Mouse (Mus musculus): ENCODE measurements around the gene Anapc13. TPM values are rescaled to one million over a fixed set of nuclear protein-coding genes. Genes with fewer than 3 reads are reported as not detected.
A peak's percentile ranks its signal among the peaks of the same experiment; 100 is the strongest.

Anapc13 gene
- 167 and 182 TPM in 2 replicates for polyA plus RNA-seq (2014; fragmentation: Nextera tagmentation; extraction: Ambion mirVana)

GRCm38 (mm10) chr9:102625983-102626838 lies at the start of gene Anapc13, which contains the start of gene Cep63:
Gene Anapc13, plus strand, starts transcription at chr9:102626296.
Gene Cep63, minus strand, starts transcription at chr9:102626534.
- peak; percentile 95 for ATAC-seq (ENCODE audit: low FRiP score)
- Histone ChIP-seq H3K27me3 (ENCODE audit: control insufficient read depth, insufficient read depth, low read length) (no peaks in the 10 kb centered on the region), H3K9ac (ENCODE audit: low read length) (peak within 1 kb of the TSS; percentile 99), H3K9me3 (ENCODE audit: control insufficient read depth, low read length) (no peaks in the 10 kb centered on the region), H3K4me2 (peak within 1 kb of the TSS; percentile 80), H3K27ac (ENCODE audit: low read depth, low read length) (peak within 1 kb of the TSS; percentile 95), H3K36me3 (ENCODE audit: control insufficient read depth, insufficient read depth, low read length) (no peaks in the 10 kb centered on the region), H3K4me1 (ENCODE audit: control insufficient read depth, insufficient read depth, low read length) (peaks cover 11% of the 10 kb centered on the region; the same call in 1 of the 2 replicates), H3K4me3 (ENCODE audit: low read depth, low read length) (peak within 1 kb of the TSS; percentile 83)
- WGBS: under 1% methylated on average over 84 of the region's 84 CpGs
- peak; percentile 100 for DNase-seq (ENCODE audit: low spot score, missing footprints)

- Histone ChIP-seq H3K9me3 (ENCODE audit: control insufficient read depth, low read length) (no peaks in the 10 kb centered on the region), H3K27me3 (ENCODE audit: control insufficient read depth, insufficient read depth, low read length) (no peaks in the 10 kb centered on the region), H3K27ac (ENCODE audit: low read depth, low read length) (no peak overlapping the region), H3K36me3 (ENCODE audit: control insufficient read depth, insufficient read depth, low read length) (no peaks in the 10 kb centered on the region), H3K4me1 (ENCODE audit: control insufficient read depth, insufficient read depth, low read length) (peaks cover 3% of the 10 kb centered on the region; the same call in 1 of the 2 replicates), H3K9ac (ENCODE audit: low read length) (no peak overlapping the region), H3K4me2 (no peak overlapping the region), H3K4me3 (ENCODE audit: low read depth, low read length) (no peak overlapping the region)
- DNase-seq (ENCODE audit: low spot score, missing footprints) (no peak), ATAC-seq (ENCODE audit: low FRiP score) (no peak)
- WGBS: 84% methylated on average over 5 of the region's 5 CpGs
Observed at GRCm38 (mm10) chr9:102577480-102577879, 48.6 kb upstream of the Anapc13 start.

GRCm38 (mm10) chr9:102581921-102582469 lies 44.1 kb upstream of the Anapc13 start:
- 91% methylated on average over 12 of the region's 12 CpGs for WGBS
- H3K4me1 ChIP-seq (ENCODE audit: control insufficient read depth, insufficient read depth, low read length): no peaks in the 10 kb centered on the region

GRCm38 (mm10) chr9:102587347-102587746 lies 38.7 kb upstream of the Anapc13 start:
- no peak for DNase-seq (ENCODE audit: low spot score, missing footprints)
- Histone ChIP-seq H3K9ac (ENCODE audit: low read length) (no peak overlapping the region), H3K9me3 (ENCODE audit: control insufficient read depth, low read length) (no peaks in the 10 kb centered on the region), H3K4me1 (ENCODE audit: control insufficient read depth, insufficient read depth, low read length) (no peaks in the 10 kb centered on the region), H3K27ac (ENCODE audit: low read depth, low read length) (no peak overlapping the region), H3K4me2 (no peak overlapping the region), H3K36me3 (ENCODE audit: control insufficient read depth, insufficient read depth, low read length) (peaks cover 4% of the 10 kb centered on the region; the same call in 1 of the 2 replicates), H3K27me3 (ENCODE audit: control insufficient read depth, insufficient read depth, low read length) (no peaks in the 10 kb centered on the region; the same call in 1 of the 2 replicates), H3K4me3 (ENCODE audit: low read depth, low read length) (no peak overlapping the region)
- ATAC-seq (ENCODE audit: low FRiP score): no peak
- 80% methylated on average over 5 of the region's 5 CpGs for WGBS

More at GRCm38 (mm10) chr9:102581921-102582469, 44.1 kb upstream of the Anapc13 start:
- no peaks in the 10 kb centered on the region for H3K27me3 ChIP-seq (ENCODE audit: control insufficient read depth, insufficient read depth, low read length)
- no peak overlapping the region for H3K27ac ChIP-seq (ENCODE audit: low read depth, low read length)
- H3K9ac ChIP-seq (ENCODE audit: low read length): no peak overlapping the region
- H3K4me2 ChIP-seq: no peak overlapping the region
- DNase-seq (ENCODE audit: low spot score, missing footprints) (no peak), ATAC-seq (ENCODE audit: low FRiP score) (no peak)
- H3K9me3 ChIP-seq (ENCODE audit: control insufficient read depth, low read length): no peaks in the 10 kb centered on the region
- H3K4me3 ChIP-seq (ENCODE audit: low read depth, low read length): no peak overlapping the region
- H3K36me3 ChIP-seq (ENCODE audit: control insufficient read depth, insufficient read depth, low read length): peaks cover 4% of the 10 kb centered on the region; the same call in 1 of the 2 replicates

GRCm38 (mm10) chr9:102594667-102595393 lies 31.3 kb upstream of the Anapc13 start:
- no peak overlapping the region for H3K9ac ChIP-seq (ENCODE audit: low read length)
- 41% methylated on average over 6 of the region's 6 CpGs for WGBS
- no peaks in the 10 kb centered on the region for H3K27me3 ChIP-seq (ENCODE audit: control insufficient read depth, insufficient read depth, low read length)
- DNase-seq (ENCODE audit: low spot score, missing footprints) (no peak), ATAC-seq (ENCODE audit: low FRiP score) (peak; percentile 24; the same call in 1 of the 2 replicates)
- H3K9me3 ChIP-seq (ENCODE audit: control insufficient read depth, low read length): no peaks in the 10 kb centered on the region
- no peaks in the 10 kb centered on the region for H3K36me3 ChIP-seq (ENCODE audit: control insufficient read depth, insufficient read depth, low read length)
- H3K4me3 ChIP-seq (ENCODE audit: low read depth, low read length): no peak overlapping the region
- no peak overlapping the region for H3K4me2 ChIP-seq
- H3K27ac ChIP-seq (ENCODE audit: low read depth, low read length): no peak overlapping the region
- peaks cover 2% of the 10 kb centered on the region; the same call in 1 of the 2 replicates for H3K4me1 ChIP-seq (ENCODE audit: control insufficient read depth, insufficient read depth, low read length)

- no peak for ATAC-seq (ENCODE audit: low FRiP score)
- H3K4me2 ChIP-seq: no peak overlapping the region
- no peaks in the 10 kb centered on the region for H3K36me3 ChIP-seq (ENCODE audit: control insufficient read depth, insufficient read depth, low read length)
- no peaks in the 10 kb centered on the region for H3K9me3 ChIP-seq (ENCODE audit: control insufficient read depth, low read length)
- H3K27me3 ChIP-seq (ENCODE audit: control insufficient read depth, insufficient read depth, low read length): no peaks in the 10 kb centered on the region
- H3K4me3 ChIP-seq (ENCODE audit: low read depth, low read length): no peak overlapping the region
- H3K27ac ChIP-seq (ENCODE audit: low read depth, low read length): no peak overlapping the region
- WGBS: 70% methylated on average over 8 of the region's 8 CpGs
- peaks cover 2% of the 10 kb centered on the region; the same call in 1 of the 2 replicates for H3K4me1 ChIP-seq (ENCODE audit: control insufficient read depth, insufficient read depth, low read length)
- DNase-seq (ENCODE audit: low spot score, missing footprints): no peak
- H3K9ac ChIP-seq (ENCODE audit: low read length): no peak overlapping the region
Observed at GRCm38 (mm10) chr9:102595662-102596436, 30.2 kb upstream of the Anapc13 start.

GRCm38 (mm10) chr9:102601187-102601586 lies 24.9 kb upstream of the Anapc13 start:
- Histone ChIP-seq H3K4me1 (ENCODE audit: control insufficient read depth, insufficient read depth, low read length) (no peaks in the 10 kb centered on the region), H3K27ac (ENCODE audit: low read depth, low read length) (no peak overlapping the region), H3K4me2 (no peak overlapping the region), H3K9ac (ENCODE audit: low read length) (no peak overlapping the region), H3K4me3 (ENCODE audit: low read depth, low read length) (no peak overlapping the region), H3K9me3 (ENCODE audit: control insufficient read depth, low read length) (no peaks in the 10 kb centered on the region), H3K36me3 (ENCODE audit: control insufficient read depth, insufficient read depth, low read length) (0 out of 2 replicates have a peak, but pooled peaks cover 2% of the 10 kb centered on the region), H3K27me3 (ENCODE audit: control insufficient read depth, insufficient read depth, low read length) (no peaks in the 10 kb centered on the region)
- ATAC-seq (ENCODE audit: low FRiP score): no peak
- 77% methylated on average over 2 of the region's 2 CpGs for WGBS
- DNase-seq (ENCODE audit: low spot score, missing footprints): no peak

GRCm38 (mm10) chr9:102601666-102602065 lies 24.4 kb upstream of the Anapc13 start:
- no peak overlapping the region for H3K4me2 ChIP-seq
- no peak for ATAC-seq (ENCODE audit: low FRiP score)
- WGBS: 85% methylated on average over 2 of the region's 2 CpGs

More at GRCm38 (mm10) chr9:102601666-102602065, 24.4 kb upstream of the Anapc13 start:
- H3K9ac ChIP-seq (ENCODE audit: low read length): no peak overlapping the region
- H3K4me1 ChIP-seq (ENCODE audit: control insufficient read depth, insufficient read depth, low read length): no peaks in the 10 kb centered on the region
- H3K36me3 ChIP-seq (ENCODE audit: control insufficient read depth, insufficient read depth, low read length): 0 out of 2 replicates have a peak, but pooled peaks cover 2% of the 10 kb centered on the region
- no peak for DNase-seq (ENCODE audit: low spot score, missing footprints)
- no peak overlapping the region for H3K4me3 ChIP-seq (ENCODE audit: low read depth, low read length)
- no peaks in the 10 kb centered on the region for H3K9me3 ChIP-seq (ENCODE audit: control insufficient read depth, low read length)
- H3K27ac ChIP-seq (ENCODE audit: low read depth, low read length): no peak overlapping the region
- H3K27me3 ChIP-seq (ENCODE audit: control insufficient read depth, insufficient read depth, low read length): no peaks in the 10 kb centered on the region

All from midbrain, embryonic 11.5 days (tissue).